Mouse (Mus musculus) embryonic fibroblast, embryonic 13.5 days (primary cell): ENCODE measurements around the gene Ccdc171.

Experiments
- CTCF ChIP-seq: IDR thresholded peaks from 2 replicates; pipeline ENCODE4 v1.5.1; 2011; ENCODE audit warnings: mild to moderate bottlenecking, control low read depth, low read length, moderate library complexity, borderline replicate concordance; ENCODE audit not compliant: insufficient read depth
- POLR2A ChIP-seq: IDR thresholded peaks from 2 replicates; pipeline ENCODE4 v1.6.1; 2011; ENCODE audit warnings: low read depth, mild to moderate bottlenecking, control low read depth, low read length, moderate library complexity

GRCm38 (mm10) chr4:83830891-83831880, 305.8 kb downstream of the Ccdc171 start:
- TF ChIP-seq POLR2A, result no peak
- TF ChIP-seq CTCF, result no peak
